Mouse (Mus musculus): ENCODE data around the gene Phxr2. TPM values are rescaled to one million over a fixed set of nuclear protein-coding genes. Genes with fewer than 3 reads are reported as not detected.

Phxr2 gene
- total and polyA plus RNA-seq, 3 experiments = not detected

DNA sequence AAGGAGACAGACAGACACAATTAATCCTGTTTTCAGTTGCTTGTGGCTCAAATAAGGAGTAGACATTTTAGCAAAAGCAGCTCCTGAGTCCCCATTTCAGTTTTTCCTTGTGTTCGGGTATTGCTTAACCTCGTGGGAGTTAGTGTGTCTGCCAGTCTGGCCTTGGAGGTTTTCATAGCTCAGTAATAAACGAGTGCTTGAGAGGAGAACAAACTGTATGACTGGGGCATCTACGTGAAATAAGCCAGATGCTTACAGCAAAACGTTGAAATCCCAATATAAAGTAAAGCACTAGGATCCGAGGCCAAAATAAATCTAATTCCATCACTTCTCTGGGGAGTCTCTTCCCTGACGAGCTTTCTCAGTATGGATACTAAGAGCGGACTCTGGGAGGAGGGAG lies 19.5 kb upstream of the Phxr2 start:
- H3K4me1 ChIP-seq (ENCODE audit: insufficient read depth, low read depth, low read length) = no peaks in the 10 kb centered on the region
- H3K36me3 ChIP-seq (replicated peaks) = peaks cover 14% of the 10 kb centered on the region
- ATAC-seq (ENCODE audit: extremely low read depth, insufficient number of reproducible peaks, low FRiP score, poor library complexity, severe bottlenecking) (no peak), DNase-seq (ENCODE audit: low spot score) (no peak)
- H3K9me3 ChIP-seq (replicated peaks) = no peaks in the 10 kb centered on the region
- TF ChIP-seq GATA2 (IDR thresholded peaks at IDR 0.05; ENCODE audit: borderline replicate concordance, low read depth, low read length) (no peak), POLR2AphosphoS5 (IDR thresholded peaks at IDR 0.05; ENCODE audit: insufficient replicate concordance, low read depth, low read length) (no peak), GATA1 (IDR thresholded peaks at IDR 0.05; ENCODE audit: borderline replicate concordance, low read length) (no peak), CTCF (IDR thresholded peaks at IDR 0.05; ENCODE audit: low read depth, low read length) (no peak), TAL1 (conservative IDR thresholded peaks at IDR 0.05; ENCODE audit: low read depth, low read length) (no peak)
- no peaks in the 10 kb centered on the region for H3K27me3 ChIP-seq (ENCODE audit: insufficient read depth, low read length)
- no peak overlapping the region for H3K4me3 ChIP-seq (ENCODE audit: low read depth, low read length)

GRCm38 (mm10) chr10:99136337-99136736 lies 10.2 kb upstream of the Phxr2 start:
- H3K9me3 ChIP-seq (replicated peaks) = no peaks in the 10 kb centered on the region
- H3K4me1 ChIP-seq (ENCODE audit: insufficient read depth, low read depth, low read length) = no peaks in the 10 kb centered on the region
- no peak for TF ChIP-seq GATA1 (IDR thresholded peaks at IDR 0.05; ENCODE audit: borderline replicate concordance, low read length)
- no peak for TF ChIP-seq TAL1 (conservative IDR thresholded peaks at IDR 0.05; ENCODE audit: low read depth, low read length)
- no peak for TF ChIP-seq CTCF (IDR thresholded peaks at IDR 0.05; ENCODE audit: low read depth, low read length)
- TF ChIP-seq GATA2 (IDR thresholded peaks at IDR 0.05; ENCODE audit: borderline replicate concordance, low read depth, low read length) = no peak
- TF ChIP-seq POLR2AphosphoS5 (IDR thresholded peaks at IDR 0.05; ENCODE audit: insufficient replicate concordance, low read depth, low read length) = no peak
- H3K36me3 ChIP-seq (replicated peaks) = peaks cover 17% of the 10 kb centered on the region
- no peak for ATAC-seq (ENCODE audit: extremely low read depth, insufficient number of reproducible peaks, low FRiP score, poor library complexity, severe bottlenecking)
- DNase-seq (ENCODE audit: low spot score) = no peak
- no peaks in the 10 kb centered on the region for H3K27me3 ChIP-seq (ENCODE audit: insufficient read depth, low read length)
- H3K4me3 ChIP-seq (ENCODE audit: low read depth, low read length) = no peak overlapping the region

- H3K9me3 ChIP-seq (replicated peaks) = no peaks in the 10 kb centered on the region
- TF ChIP-seq TAL1 (conservative IDR thresholded peaks at IDR 0.05; ENCODE audit: low read depth, low read length) = no peak
- no peak for TF ChIP-seq GATA2 (IDR thresholded peaks at IDR 0.05; ENCODE audit: borderline replicate concordance, low read depth, low read length)
- DNase-seq (ENCODE audit: low spot score) = no peak
- H3K4me1 ChIP-seq (ENCODE audit: insufficient read depth, low read depth, low read length) = no peaks in the 10 kb centered on the region
- H3K36me3 ChIP-seq (replicated peaks) = peaks cover 34% of the 10 kb centered on the region
- no peak for ATAC-seq (ENCODE audit: extremely low read depth, insufficient number of reproducible peaks, low FRiP score, poor library complexity, severe bottlenecking)
- no peaks in the 10 kb centered on the region for H3K27me3 ChIP-seq (ENCODE audit: insufficient read depth, low read length)
- H3K4me3 ChIP-seq (ENCODE audit: low read depth, low read length) = no peak overlapping the region
Observed at GRCm38 (mm10) chr10:99133321-99133875, 7.3 kb upstream of the Phxr2 start.

DNA sequence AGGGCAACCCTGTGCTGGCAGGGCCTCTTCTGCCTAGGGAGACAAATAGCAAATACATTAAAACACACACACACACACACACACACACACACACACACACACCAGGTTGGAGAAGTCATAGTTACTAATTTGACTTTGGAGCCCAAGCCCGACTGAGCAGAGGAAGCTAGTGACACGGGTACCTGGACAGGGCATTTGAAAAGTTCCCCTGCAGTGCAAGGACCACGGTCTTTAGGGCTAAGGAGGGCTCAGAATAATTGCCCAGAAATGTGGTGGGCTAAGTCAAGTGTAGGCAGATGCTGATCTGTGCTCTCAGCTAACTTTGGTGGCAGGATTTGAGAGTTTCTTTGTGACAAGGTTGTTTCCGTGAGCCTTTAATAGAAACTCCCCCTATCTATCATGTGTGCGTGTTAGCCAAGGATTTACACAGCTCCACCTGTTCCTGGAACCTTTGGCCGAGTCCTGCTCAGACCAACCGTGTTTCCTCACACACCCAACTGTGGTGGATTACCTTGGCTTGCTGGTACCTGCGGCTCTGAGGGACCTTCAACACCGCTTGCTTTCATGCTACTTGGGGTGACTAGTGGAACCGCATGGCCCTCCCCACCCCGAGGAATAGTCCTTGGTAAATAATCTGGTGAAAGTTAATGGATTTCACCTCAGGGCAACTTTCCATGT lies 6.6 kb upstream of the Phxr2 start:
- DNase-seq (ENCODE audit: low spot score) = no peak
- Histone ChIP-seq H3K9me3 (replicated peaks) (no peaks in the 10 kb centered on the region), H3K4me1 (ENCODE audit: insufficient read depth, low read depth, low read length) (no peaks in the 10 kb centered on the region), H3K27me3 (ENCODE audit: insufficient read depth, low read length) (no peaks in the 10 kb centered on the region), H3K4me3 (ENCODE audit: low read depth, low read length) (no peak overlapping the region), H3K36me3 (replicated peaks) (peaks cover 39% of the 10 kb centered on the region)
- no peak for ATAC-seq (ENCODE audit: extremely low read depth, insufficient number of reproducible peaks, low FRiP score, poor library complexity, severe bottlenecking)
- no peak for TF ChIP-seq TAL1 (conservative IDR thresholded peaks at IDR 0.05; ENCODE audit: low read depth, low read length)
- TF ChIP-seq GATA2 (IDR thresholded peaks at IDR 0.05; ENCODE audit: borderline replicate concordance, low read depth, low read length) = no peak
- no peak for TF ChIP-seq CTCF (IDR thresholded peaks at IDR 0.05; ENCODE audit: low read depth, low read length)
- no peak for TF ChIP-seq GATA1 (IDR thresholded peaks at IDR 0.05; ENCODE audit: borderline replicate concordance, low read length)
- no peak for TF ChIP-seq POLR2AphosphoS5 (IDR thresholded peaks at IDR 0.05; ENCODE audit: insufficient replicate concordance, low read depth, low read length)

GRCm38 (mm10) chr10:99132189-99132588 lies 6.1 kb upstream of the Phxr2 start:
- TF ChIP-seq POLR2AphosphoS5 (IDR thresholded peaks at IDR 0.05; ENCODE audit: insufficient replicate concordance, low read depth, low read length) = no peak
- TF ChIP-seq CTCF (IDR thresholded peaks at IDR 0.05; ENCODE audit: low read depth, low read length) = no peak
- TF ChIP-seq GATA2 (IDR thresholded peaks at IDR 0.05; ENCODE audit: borderline replicate concordance, low read depth, low read length) = no peak
- no peak for DNase-seq (ENCODE audit: low spot score)
- Histone ChIP-seq H3K36me3 (replicated peaks) (peaks cover 43% of the 10 kb centered on the region), H3K4me1 (ENCODE audit: insufficient read depth, low read depth, low read length) (no peaks in the 10 kb centered on the region), H3K9me3 (replicated peaks) (no peaks in the 10 kb centered on the region), H3K4me3 (ENCODE audit: low read depth, low read length) (no peak overlapping the region), H3K27me3 (ENCODE audit: insufficient read depth, low read length) (no peaks in the 10 kb centered on the region)
- no peak for ATAC-seq (ENCODE audit: extremely low read depth, insufficient number of reproducible peaks, low FRiP score, poor library complexity, severe bottlenecking)

DNA sequence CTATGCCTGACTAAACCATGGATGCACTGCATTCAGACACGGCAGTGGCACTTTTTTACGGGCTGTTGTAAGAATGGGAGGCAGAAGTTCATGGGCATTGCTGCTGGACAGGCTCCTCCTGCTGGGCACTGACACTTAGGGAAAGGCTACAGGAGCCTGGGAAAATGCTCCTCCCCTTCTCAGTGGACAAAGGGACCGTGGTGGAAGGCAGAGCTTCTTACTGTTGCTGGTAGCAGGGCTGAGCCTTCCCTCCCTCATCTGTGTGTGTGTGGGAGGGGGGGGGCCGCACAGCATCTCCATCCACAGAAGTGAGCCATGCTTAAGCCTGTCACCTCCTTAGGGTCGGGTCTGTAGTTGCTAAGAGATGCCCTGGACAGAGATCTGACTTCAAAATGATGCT lies 5.2 kb upstream of the Phxr2 start:
- no peak overlapping the region for H3K4me3 ChIP-seq (ENCODE audit: low read depth, low read length)
- TF ChIP-seq POLR2AphosphoS5 (IDR thresholded peaks at IDR 0.05; ENCODE audit: insufficient replicate concordance, low read depth, low read length) (no peak), CTCF (IDR thresholded peaks at IDR 0.05; ENCODE audit: low read depth, low read length) (no peak), GATA2 (IDR thresholded peaks at IDR 0.05; ENCODE audit: borderline replicate concordance, low read depth, low read length) (no peak), TAL1 (conservative IDR thresholded peaks at IDR 0.05; ENCODE audit: low read depth, low read length) (no peak), GATA1 (IDR thresholded peaks at IDR 0.05; ENCODE audit: borderline replicate concordance, low read length) (no peak)
- no peaks in the 10 kb centered on the region for H3K4me1 ChIP-seq (ENCODE audit: insufficient read depth, low read depth, low read length)
- H3K9me3 ChIP-seq (replicated peaks) = no peaks in the 10 kb centered on the region
- peaks cover 49% of the 10 kb centered on the region for H3K36me3 ChIP-seq (replicated peaks)
- no peak for ATAC-seq (ENCODE audit: extremely low read depth, insufficient number of reproducible peaks, low FRiP score, poor library complexity, severe bottlenecking)
- no peak for DNase-seq (ENCODE audit: low spot score)
- no peaks in the 10 kb centered on the region for H3K27me3 ChIP-seq (ENCODE audit: insufficient read depth, low read length)
